Mouse (Mus musculus) lung, postnatal 0 days (tissue): ENCODE data around the gene Rprd1b.

Source experiments
- CTCF ChIP-seq: IDR thresholded peaks from 2 replicates; pipeline ENCODE4 v1.5.1; 2016; ENCODE audit warnings: antibody characterized with exemption, mild to moderate bottlenecking
- EP300 ChIP-seq: IDR thresholded peaks from 2 replicates; pipeline ENCODE4 v1.6.1; 2016; ENCODE audit warnings: antibody characterized with exemption, mild to moderate bottlenecking, control low read depth

DNA sequence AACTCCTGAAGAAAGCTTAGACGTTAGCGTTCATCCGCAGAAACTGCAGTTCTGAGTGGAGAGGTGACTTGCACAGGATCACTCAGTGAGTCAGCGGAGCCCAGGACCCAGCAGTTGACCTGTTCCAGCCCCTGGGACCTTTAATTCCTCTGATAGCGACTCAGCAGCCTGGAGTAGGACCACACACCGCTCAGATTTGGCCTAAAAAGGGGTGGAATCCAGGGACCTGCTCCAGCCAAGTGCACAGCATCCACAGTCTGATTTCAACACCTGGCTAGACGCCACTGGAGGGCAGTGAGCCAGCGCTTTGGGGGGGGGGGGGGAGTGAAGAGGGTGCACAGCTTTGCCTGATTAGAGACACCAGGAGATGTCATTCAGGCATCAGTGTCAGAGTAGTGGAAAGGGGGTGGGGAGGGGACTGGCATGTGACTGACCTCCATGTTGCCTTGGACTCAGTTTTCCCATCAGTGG lies 140.5 kb downstream of the Rprd1b start:
- TF ChIP-seq CTCF: no peak
- TF ChIP-seq EP300: peak; percentile 37; the same call in 1 of the 2 replicates
